Mouse (Mus musculus) gastrocnemius, postnatal 4 days (tissue): ENCODE measurements around the gene Nutf2. TPM values are rescaled to one million over a fixed set of nuclear protein-coding genes. Genes with fewer than 3 reads are reported as not detected.

Source experiments
- DNase-seq, 2 experiments: peaks; one replicate each; pipeline ENCODE4 v3.0.0; 2021 to 2022; ENCODE audit warnings: low spot score in 2 of 2, mixed read lengths in 2 of 2
- total RNA-seq, 2 experiments: library from RNA; stranded (reverse); gene quantifications; 2 replicates each; pipeline ENCODE4 v1.2.3; 2021

Nutf2 gene
- total RNA-seq, 2 experiments from 2014 or later: 78.1 to 89.5 TPM

GRCm38 (mm10) chr8:105925123-105925522 lies 64.7 kb downstream of the Nutf2 start:
- no peak for DNase-seq

Other genes starting within 250 kb of the Nutf2 start
- 10 to 100 TPM; 57.4 to 58.4 TPM for gene Ctcf, start 224.0 kb upstream of the Nutf2 start, total RNA-seq
- gene Agrp, start 223.2 kb upstream of the Nutf2 start, total RNA-seq: under 1 TPM in 1 of 2 experiments, not detected in 1; 0.59 TPM
- under 1 TPM; 0.26 to 0.74 TPM for gene Carmil2, start 174.3 kb upstream of the Nutf2 start, total RNA-seq
- gene Acd, start 159.5 kb upstream of the Nutf2 start, total RNA-seq: 10 to 100 TPM; 23.1 to 24.0 TPM
- 1 to 10 TPM; 7.4 to 7.5 TPM for gene Pard6a, start 159.4 kb upstream of the Nutf2 start, total RNA-seq
- not detected for gene 4933405L10Rik, start 152.9 kb upstream of the Nutf2 start, total RNA-seq
- gene Enkd1, start 152.4 kb upstream of the Nutf2 start, total RNA-seq: 1 to 10 TPM; 4.4 to 5.1 TPM
- 1 to 10 TPM; 5.2 to 6.0 TPM for gene Gfod2, start 101.9 kb upstream of the Nutf2 start, total RNA-seq
- gene Ranbp10, start 33.2 kb upstream of the Nutf2 start, total RNA-seq: 10 to 100 TPM; 28.6 to 32.3 TPM
- under 1 TPM; 0.74 to 0.75 TPM for gene Tsnaxip1, start 32.8 kb upstream of the Nutf2 start, total RNA-seq
- 10 to 100 TPM; 11.5 to 12.9 TPM for gene Cenpt, start 7.3 kb upstream of the Nutf2 start, total RNA-seq
- gene Thap11, start 5.4 kb upstream of the Nutf2 start, total RNA-seq: 10 to 100 TPM; 37.5 to 39.2 TPM
- gene Edc4, start 20.3 kb downstream of the Nutf2 start, total RNA-seq: 10 to 100 TPM; 38.8 to 44.5 TPM
- gene Nrn1l, start 33.0 kb downstream of the Nutf2 start, total RNA-seq: 1 to 10 TPM in 1 of 2 experiments, under 1 TPM in 1; 0.49 to 1.4 TPM
- 10 to 100 TPM; 24.7 to 25.0 TPM for gene Pskh1, start 39.9 kb downstream of the Nutf2 start, total RNA-seq
- gene Ctrl, start 73.3 kb downstream of the Nutf2 start, total RNA-seq: under 1 TPM in 1 of 2 experiments, not detected in 1; 0.44 TPM
- 10 to 100 TPM; 26.8 to 29.8 TPM for gene Psmb10, start 77.9 kb downstream of the Nutf2 start, total RNA-seq
- gene Lcat, start 82.8 kb downstream of the Nutf2 start, total RNA-seq: 1 to 10 TPM; 1.5 to 1.7 TPM
- 10 to 100 TPM; 30.7 to 40.6 TPM for gene Slc12a4, start 105.5 kb downstream of the Nutf2 start, total RNA-seq
- gene Dpep3, start 118.8 kb downstream of the Nutf2 start, total RNA-seq: not detected
- gene Dus2, start 130.8 kb downstream of the Nutf2 start, total RNA-seq: 10 to 100 TPM; 12.4 to 13.2 TPM
- not detected for gene Dpep2nb, start 145.4 kb downstream of the Nutf2 start, total RNA-seq
- 10 to 100 TPM; 10.8 to 11.7 TPM for gene Ddx28, start 151.3 kb downstream of the Nutf2 start, total RNA-seq
- gene Nfatc3, start 198.3 kb downstream of the Nutf2 start, total RNA-seq: 10 to 100 TPM; 37.1 to 40.6 TPM